Mouse (Mus musculus): ENCODE results near the gene Ccdc80.

DNA sequence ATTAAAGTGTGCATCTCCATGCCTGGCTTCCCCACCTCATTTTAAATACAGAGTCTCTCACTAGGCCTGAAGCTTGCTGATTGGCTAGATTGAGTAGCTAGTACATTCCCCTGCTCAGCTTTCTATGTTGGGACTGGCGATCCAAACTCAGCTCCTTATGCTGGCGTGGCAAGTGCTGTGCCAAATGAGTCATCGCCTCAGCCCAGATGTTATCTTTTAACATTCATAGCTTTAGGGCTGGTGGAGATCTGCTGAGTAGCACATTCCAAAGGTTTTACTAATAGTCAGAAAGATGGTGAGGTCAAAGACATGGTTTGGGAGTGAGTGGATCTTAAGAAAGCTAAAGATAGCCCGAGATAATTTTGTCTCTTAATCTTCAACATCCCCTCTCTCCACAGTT, 17.3 kb downstream of the Ccdc80 start:
- no peak for TF ChIP-seq CTCF (IDR thresholded peaks at IDR 0.05; ENCODE audit: control insufficient read depth, insufficient read depth, low read length)
- TF ChIP-seq POLR2A (IDR thresholded peaks at IDR 0.05; ENCODE audit: borderline replicate concordance, control insufficient read depth, low read depth, low read length): no peak

All from bone marrow, adult 2 months (tissue).